Mouse (Mus musculus): ENCODE data around the gene Gse1. TPM values are rescaled to one million over a fixed set of nuclear protein-coding genes. Genes with fewer than 3 reads are reported as not detected.
A peak's percentile ranks its signal among the peaks of the same experiment; 100 is the strongest.

Gse1 gene
- total and polyA plus RNA-seq, 3 experiments, result 23.6 to 128 (median 66.9) TPM

- no peak for TF ChIP-seq NRF1 (IDR thresholded peaks at IDR 0.05; ENCODE audit: insufficient read depth, low read depth, low read length, poor library complexity, severe bottlenecking)
- peak; percentile 41 to 75 (median 72) for TF ChIP-seq CTCF (IDR thresholded peaks at IDR 0.05 in 2 of 3, conservative IDR thresholded peaks at IDR 0.05 in 1 of 3; ENCODE audit: control insufficient read depth in 1 of 3, insufficient read depth in 1 of 3, low read depth in 2 of 3, low read length in 3 of 3, poor library complexity in 1 of 3, severe bottlenecking in 1 of 3)
- TF ChIP-seq GATA1 (IDR thresholded peaks at IDR 0.05; ENCODE audit: low read depth, low read length), result no peak
- TF ChIP-seq ETS1 (IDR thresholded peaks at IDR 0.05; ENCODE audit: low read depth, low read length), result no peak
- no peak for TF ChIP-seq JUND (IDR thresholded peaks at IDR 0.05; ENCODE audit: low read depth, low read length)
- no peak for TF ChIP-seq TCF12 (IDR thresholded peaks at IDR 0.05; ENCODE audit: low read depth, low read length)
- no peak for TF ChIP-seq MAFK (IDR thresholded peaks at IDR 0.05; ENCODE audit: borderline replicate concordance, low read depth, low read length)
- TF ChIP-seq NELFE (IDR thresholded peaks at IDR 0.05; ENCODE audit: low read depth, low read length), result no peak
- TF ChIP-seq ZC3H11A (IDR thresholded peaks at IDR 0.05; ENCODE audit: low read depth, low read length), result peak; percentile 62
Observed at GRCm38 (mm10) chr8:120433734-120434133, 205.5 kb downstream of the Gse1 start (continued).

- Histone ChIP-seq H3K9me3 (replicated peaks; ENCODE audit: insufficient read depth, low read length) (no peaks in the 10 kb centered on the region), H3K27me3 (ENCODE audit: control insufficient read depth in 1 of 2, insufficient read depth in 2 of 2, low read length in 2 of 2) (no peaks in the 10 kb centered on the region), H3K9ac (ENCODE audit: control insufficient read depth, low read depth, low read length, poor library complexity, severe bottlenecking) (no peak overlapping the region), H3K27ac (ENCODE audit: control insufficient read depth, low read depth, low read length) (no peak overlapping the region), H3K4me3 (ENCODE audit: control insufficient read depth in 1 of 2, insufficient read depth in 1 of 2, low read depth in 2 of 2, low read length in 2 of 2) (no peak overlapping the region), H3K79me2 (ENCODE audit: control insufficient read depth, insufficient read depth, low read length, poor library complexity) (no peaks in the 10 kb centered on the region), H3K4me1 (ENCODE audit: control insufficient read depth in 1 of 2, insufficient read depth in 2 of 2, low read length in 2 of 2) (no peaks in the 10 kb centered on the region), H3K36me3 (ENCODE audit: control insufficient read depth in 1 of 2, insufficient read depth in 2 of 2, low read length in 2 of 2) (no peaks in the 10 kb centered on the region)
- DNase-seq (ENCODE audit: low read depth, low spot score), result no peak
- TF ChIP-seq UBTF (IDR thresholded peaks at IDR 0.05; ENCODE audit: borderline replicate concordance, insufficient read depth, low read depth, low read length) (no peak), EP300 (IDR thresholded peaks at IDR 0.05; ENCODE audit: low read depth in 1 of 2, low read length in 2 of 2) (no peak), ZC3H11A (IDR thresholded peaks at IDR 0.05; ENCODE audit: low read depth, low read length) (no peak), MAX (IDR thresholded peaks at IDR 0.05; ENCODE audit: low read length) (no peak), MAZ (IDR thresholded peaks at IDR 0.05; ENCODE audit: low read depth, low read length) (no peak), BHLHE40 (IDR thresholded peaks at IDR 0.05; ENCODE audit: borderline replicate concordance, low read depth, low read length) (no peak), GABPA (IDR thresholded peaks at IDR 0.05; ENCODE audit: low read depth, low read length) (no peak), USF1 (IDR thresholded peaks at IDR 0.05; ENCODE audit: low read depth, low read length) (no peak), ELF1 (IDR thresholded peaks at IDR 0.05; ENCODE audit: low read depth, low read length) (no peak), TCF12 (IDR thresholded peaks at IDR 0.05; ENCODE audit: low read depth, low read length) (no peak), JUND (IDR thresholded peaks at IDR 0.05; ENCODE audit: low read depth, low read length) (no peak), ETS1 (IDR thresholded peaks at IDR 0.05; ENCODE audit: low read depth, low read length) (no peak), HCFC1 (IDR thresholded peaks at IDR 0.05; ENCODE audit: low read depth, low read length) (no peak), ZKSCAN1 (IDR thresholded peaks at IDR 0.05; ENCODE audit: low read depth, low read length) (no peak), MAFK (IDR thresholded peaks at IDR 0.05; ENCODE audit: borderline replicate concordance, low read depth, low read length) (no peak), NELFE (IDR thresholded peaks at IDR 0.05; ENCODE audit: low read depth, low read length) (no peak), CHD2 (IDR thresholded peaks at IDR 0.05; ENCODE audit: low read length) (no peak), TBP (IDR thresholded peaks at IDR 0.05; ENCODE audit: low read depth, low read length) (no peak)
Observed at GRCm38 (mm10) chr8:120435781-120436180, 207.5 kb downstream of the Gse1 start.

Measured in MEL (cell line).